Mouse (Mus musculus) olfactory bulb, adult 2 months (tissue): ENCODE results near the gene Dbx2.

ENCODE experiments used
- CTCF ChIP-seq: fragments of 200-500 bp; IDR thresholded peaks from 2 replicates; pipeline ENCODE4 v1.5.1; 2012; ENCODE audit warnings: low read depth, mild to moderate bottlenecking, low read length, moderate library complexity; ENCODE audit not compliant: insufficient read depth
- POLR2A ChIP-seq: fragments of 200-500 bp; IDR thresholded peaks from 2 replicates; pipeline ENCODE4 v1.6.1; 2012; ENCODE audit warnings: mild to moderate bottlenecking, low read depth, low read length, moderate library complexity; ENCODE audit not compliant: insufficient read depth

DNA sequence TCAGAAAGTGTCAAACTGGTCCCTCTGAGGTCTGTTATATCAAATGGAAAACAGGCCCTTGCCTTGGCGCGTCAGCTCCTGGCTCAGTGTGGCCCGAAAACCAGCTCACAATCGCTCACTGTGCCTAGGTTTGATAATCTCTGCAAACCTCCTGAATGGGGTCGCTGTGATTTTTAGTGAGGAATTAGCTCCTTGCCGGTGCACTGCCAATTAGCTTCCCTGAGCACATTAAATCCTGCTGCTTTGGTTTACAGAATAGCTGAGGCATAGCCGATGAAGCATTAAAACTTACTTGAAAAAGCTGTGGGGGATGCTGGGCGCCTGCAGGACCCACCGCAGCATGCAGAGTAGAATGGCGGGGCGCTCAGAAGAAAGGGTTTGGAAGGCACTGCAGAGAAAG lies 15.4 kb downstream of the Dbx2 start:
- no peak for TF ChIP-seq CTCF
- TF ChIP-seq POLR2A = no peak
